Mouse (Mus musculus): Measurements from ENCODE around the gene Larp6.

The Larp6 gene

DNA sequence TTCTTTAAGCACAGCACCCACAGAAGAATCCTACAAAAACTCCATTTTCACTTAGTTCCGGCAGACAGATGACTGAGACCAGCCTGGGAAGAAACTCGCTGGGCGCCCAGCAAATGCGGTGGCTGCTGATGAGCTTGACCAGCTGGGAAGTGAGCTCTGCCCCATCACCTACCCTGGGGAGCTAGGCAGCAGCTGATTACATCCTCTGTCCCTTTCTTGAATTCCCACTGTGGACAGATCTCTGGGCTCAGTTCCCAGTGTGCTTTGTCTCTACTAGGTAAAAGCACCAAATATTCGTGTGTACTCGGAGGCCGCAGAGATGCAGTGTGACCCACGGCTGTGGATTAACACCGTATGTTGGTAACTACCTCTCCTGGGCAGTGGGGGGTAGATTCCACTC is 55.6 kb downstream of the Larp6 start:
- no peak for DNase-seq

DNA sequence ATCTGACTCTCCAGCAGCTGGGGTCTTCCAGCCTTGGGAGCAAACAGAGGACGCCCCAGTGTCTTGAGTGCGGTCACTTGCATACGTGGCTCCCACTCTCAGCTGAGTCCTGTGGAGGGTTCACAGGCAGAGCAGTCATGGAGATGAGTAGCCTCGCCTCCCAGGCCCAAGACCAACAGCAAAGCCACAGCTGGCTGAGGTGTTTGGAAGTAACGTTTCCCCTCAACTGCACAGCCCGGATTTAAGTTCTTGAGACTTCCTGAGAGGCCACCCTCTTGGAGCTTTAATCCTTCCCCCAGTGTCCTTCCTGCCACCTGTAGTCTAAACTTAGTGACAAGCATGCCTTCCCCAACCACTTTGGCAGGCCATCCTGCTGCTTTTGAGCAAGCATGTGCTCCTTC is 56.9 kb downstream of the Larp6 start:
- DNase-seq = no peak

DNA sequence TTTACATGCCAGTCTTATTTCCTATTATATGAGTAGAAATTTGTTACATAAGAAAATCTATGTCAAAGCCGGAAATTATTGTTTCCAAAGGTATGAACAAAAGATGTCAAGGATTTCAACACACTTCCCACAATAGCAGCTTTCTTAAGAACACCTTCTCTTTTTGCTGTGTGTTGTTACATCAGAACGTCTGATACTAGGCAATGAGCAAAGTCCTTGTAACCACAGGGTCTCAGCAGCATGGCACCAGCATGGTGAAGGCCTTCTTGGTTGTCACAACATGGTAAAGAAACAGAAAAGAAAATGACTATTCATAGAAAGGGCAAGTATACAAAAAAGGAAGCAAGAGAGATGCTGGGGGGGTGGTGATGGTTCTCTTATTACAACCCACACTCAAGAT is 60.9 kb downstream of the Larp6 start:
- no peak for DNase-seq

DNA sequence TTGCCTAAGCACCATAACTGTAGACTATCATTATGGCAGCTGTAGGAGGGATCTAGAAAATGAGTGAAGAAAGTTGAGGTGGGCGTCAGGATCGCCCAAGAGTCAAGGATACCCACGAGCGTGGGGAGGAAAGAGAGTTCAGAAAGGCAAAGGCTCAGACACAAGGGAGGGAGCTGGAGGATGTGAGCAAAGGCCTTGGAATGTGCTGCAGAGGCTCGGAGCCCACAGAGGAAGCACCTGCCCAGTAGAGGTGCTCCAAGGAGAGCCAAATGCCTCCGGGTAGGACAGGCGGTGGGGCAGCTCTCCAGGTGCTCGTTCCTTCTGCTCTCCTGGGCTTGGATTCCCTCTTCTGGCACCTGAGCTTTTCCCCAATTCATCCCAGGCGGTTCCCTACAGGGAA is 64.1 kb downstream of the Larp6 start:
- DNase-seq = no peak

DNA sequence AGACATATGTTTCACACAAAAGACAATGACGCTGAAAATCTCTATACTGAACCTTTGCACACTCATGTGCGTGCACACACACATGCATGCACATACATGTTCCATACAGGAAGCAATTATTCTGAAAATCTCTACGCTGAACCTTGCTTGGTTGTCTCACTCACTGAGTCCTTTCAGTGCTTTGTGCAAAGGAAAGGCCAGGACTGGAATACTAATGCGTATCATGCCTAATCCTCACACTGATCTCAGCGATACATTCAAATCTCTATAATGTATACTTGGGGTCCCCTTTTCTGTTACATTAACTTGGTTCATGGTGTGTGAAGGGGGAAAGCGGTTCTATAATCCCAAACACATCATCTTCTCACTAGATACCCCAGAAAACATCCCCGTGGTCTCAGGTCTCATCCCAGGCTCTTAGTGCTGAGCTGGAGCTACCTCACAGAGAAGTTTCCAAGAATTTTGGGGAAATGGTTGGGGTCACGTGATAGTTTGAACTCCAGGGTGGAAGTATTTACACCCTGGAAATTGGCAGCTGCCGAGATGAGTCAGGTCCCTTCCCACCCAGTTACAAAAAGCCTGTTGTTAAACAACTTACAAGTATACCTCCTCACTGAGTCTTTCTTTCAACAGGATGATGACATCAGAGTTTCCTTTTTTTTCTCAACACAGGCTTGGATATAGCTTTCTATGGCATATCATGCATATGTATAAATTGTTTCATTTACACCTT is 69.4 kb downstream of the Larp6 start:
- no peak for DNase-seq

DNA sequence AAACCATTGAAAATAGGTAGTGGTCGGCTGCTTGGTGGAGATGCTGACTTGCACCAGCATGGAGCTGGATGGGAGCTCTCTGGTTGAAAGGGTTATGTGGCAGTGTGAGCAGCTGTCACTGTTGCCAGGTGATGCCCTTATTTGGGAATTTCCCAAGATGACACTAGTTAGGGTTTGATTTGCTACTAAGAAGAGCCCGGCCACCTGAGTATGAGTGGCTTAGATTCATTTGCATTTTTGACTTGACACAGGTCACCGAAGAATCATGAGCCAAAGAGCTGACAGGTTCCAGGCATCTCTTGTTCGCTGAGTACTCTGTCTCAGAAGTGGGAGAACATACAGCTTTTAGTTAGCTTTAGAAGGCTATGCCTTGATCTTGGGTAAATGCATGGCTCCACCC is 72.3 kb downstream of the Larp6 start:
- no peak for DNase-seq

DNA sequence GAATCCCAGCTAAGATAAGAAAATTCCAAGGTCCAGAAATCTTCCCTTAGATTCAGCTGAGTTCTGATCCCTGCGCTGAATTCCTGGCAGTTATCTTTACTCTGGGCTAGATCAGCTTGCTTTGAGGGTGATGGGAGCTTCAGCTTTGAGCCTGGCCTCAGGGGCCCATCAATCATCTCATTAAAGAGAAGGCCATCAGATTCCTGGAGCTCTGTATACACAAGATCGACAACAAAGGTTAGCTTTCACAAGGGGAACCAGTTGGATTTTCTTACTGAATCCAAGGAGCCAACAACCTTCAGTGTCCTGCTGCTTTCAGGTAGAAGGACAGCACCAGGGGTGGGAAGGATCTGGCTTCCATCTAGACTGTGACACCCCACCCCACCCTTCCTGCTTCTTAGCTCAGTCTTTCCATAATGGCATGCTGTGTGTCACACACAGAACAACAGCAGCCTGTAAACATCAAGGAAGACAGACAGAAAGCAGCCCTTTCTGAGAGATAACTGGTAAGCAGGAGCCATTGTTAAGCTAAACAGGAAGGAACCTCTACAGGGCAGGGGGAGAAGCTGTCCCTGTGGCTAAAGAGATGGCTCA is 74.8 kb downstream of the Larp6 start:
- DNase-seq = no peak
